7 mouse cellular contexts compared by ENCODE assay signal in genomic region chr9:121398100-121398760, GRCm38 (mm10).
DNase-seq lines count a peak whose midpoint lies in the region; ATAC-seq and TF ChIP-seq lines count a peak whose summit lies in the region.

No protein-coding gene starts in this region.

- TF ChIP-seq CTCF in left cerebral cortex, adult 2 months (IDR thresholded peaks at IDR 0.05) = no peak

- H3K4me3 ChIP-seq in left cerebral cortex, adult 2 months = no peak overlapping the region
- no peak overlapping the region for H3K4me3 ChIP-seq in embryonic facial prominence, embryonic 15.5 days (replicated peaks)
- H3K4me3 ChIP-seq in midbrain, embryonic 15.5 days = no peak overlapping the region

- H3K27ac ChIP-seq in left cerebral cortex, adult 2 months = peak overlapping the region; percentile 77
- H3K27ac ChIP-seq in embryonic facial prominence, embryonic 15.5 days (replicated peaks) = 0 out of 2 replicates have a peak overlapping the region, but pooled peaks have one; percentile 17
- peak overlapping the region; percentile 42 for H3K27ac ChIP-seq in midbrain, embryonic 15.5 days

- ATAC-seq in embryonic facial prominence, embryonic 15.5 days (ENCODE audit: insufficient number of reproducible peaks, low FRiP score, low TSS enrichment, low read depth) = no peak
- ATAC-seq in midbrain, embryonic 15.5 days (replicated peaks) = no peak
- no peak for ATAC-seq in granulocyte monocyte progenitor cell, adult 5-6 weeks (replicated peaks; ENCODE audit: poor library complexity, severe bottlenecking)

- 46% methylated on average over 17 of the region's 17 CpGs for WGBS in embryonic facial prominence, embryonic 15.5 days
- WGBS in midbrain, embryonic 15.5 days = 63% methylated on average over 17 of the region's 17 CpGs

- intact Hi-C loops in left cerebral cortex, adult 2 months (cut with DNase I) = no loop called here
- intact Hi-C loops in left cerebral cortex, postnatal 10 days (cut with DNase I) = no loop called here
- intact Hi-C loops in heart, postnatal 10 days (cut with DNase I) = no loop called here

- H3K4me2 ChIP-seq in embryonic facial prominence, embryonic 15.5 days (replicated peaks) = no peak overlapping the region
- H3K4me2 ChIP-seq in midbrain, embryonic 15.5 days = no peak overlapping the region; the same call in 1 of the 2 replicates

- peaks cover 21% of the 10 kb centered on the region for H3K4me1 ChIP-seq in embryonic facial prominence, embryonic 15.5 days
- H3K4me1 ChIP-seq in midbrain, embryonic 15.5 days = peaks cover 27% of the 10 kb centered on the region

- H3K27me3 ChIP-seq in embryonic facial prominence, embryonic 15.5 days = no peaks in the 10 kb centered on the region
- no peaks in the 10 kb centered on the region for H3K27me3 ChIP-seq in midbrain, embryonic 15.5 days (replicated peaks)

- H3K9ac ChIP-seq in embryonic facial prominence, embryonic 15.5 days = no peak overlapping the region
- no peak overlapping the region for H3K9ac ChIP-seq in midbrain, embryonic 15.5 days

- 0 out of 2 replicates have a peak, but pooled peaks cover 4% of the 10 kb centered on the region for H3K36me3 ChIP-seq in embryonic facial prominence, embryonic 15.5 days
- no peaks in the 10 kb centered on the region for H3K36me3 ChIP-seq in midbrain, embryonic 15.5 days (replicated peaks)

- DNase-seq in left cerebral cortex, adult 2 months (ENCODE audit: extremely low spot score in 1 of 2, low spot score in 2 of 2) = no peak
- no peak for DNase-seq in left cerebral cortex, postnatal 10 days (ENCODE audit: extremely low spot score in 1 of 2, low spot score in 2 of 2)
- DNase-seq in heart, postnatal 10 days = peak; percentile 50 to 59
- no peak for DNase-seq in spleen, postnatal 14 days (ENCODE audit: low spot score in 2 of 2)

- no peaks in the 10 kb centered on the region for H3K9me3 ChIP-seq in embryonic facial prominence, embryonic 15.5 days (replicated peaks)
- H3K9me3 ChIP-seq in midbrain, embryonic 15.5 days = no peaks in the 10 kb centered on the region

Comparison
In these comparisons a context has a peak if more than half of its experiments do, and no peak if none do; other contexts are left out.
1. DNase-seq: peak in heart, postnatal 10 days (2 of 2); none in left cerebral cortex, adult 2 months (0 of 2), left cerebral cortex, postnatal 10 days (0 of 2) and spleen, postnatal 14 days (0 of 2).
2. H3K27ac ChIP-seq: peak in every context shown above with its lines; median percentile 77 in left cerebral cortex, adult 2 months; 42 in midbrain, embryonic 15.5 days; 17 in embryonic facial prominence, embryonic 15.5 days.